Mouse (Mus musculus) cortical plate, adult 2 months (tissue): ENCODE measurements around the gene Ss18l2. TPM values are rescaled to one million over a fixed set of nuclear protein-coding genes. Genes with fewer than 3 reads are reported as not detected.

Experiments used
- H3K27ac ChIP-seq: fragments of 200-500 bp; 2 replicates; pipeline ENCODE4 v1.5.1; 2012; ENCODE audit warnings: low read length, control low read depth, inconsistent platforms; ENCODE audit not compliant: insufficient read depth
- H3K4me1 ChIP-seq: fragments of 200-500 bp; 2 replicates; pipeline ENCODE4 v1.6.1; 2011; ENCODE audit warnings: low read length; ENCODE audit not compliant: control insufficient read depth, insufficient read depth
- H3K4me3 ChIP-seq: fragments of 200-500 bp; 2 replicates; pipeline ENCODE4 v1.5.1; 2011; ENCODE audit warnings: mild to moderate bottlenecking, low read length, control low read depth; ENCODE audit not compliant: insufficient read depth
- CTCF ChIP-seq: fragments of 200-500 bp; IDR thresholded peaks from 2 replicates; pipeline ENCODE4 v1.5.1; 2011; ENCODE audit warnings: mild to moderate bottlenecking, control low read depth, low read length; ENCODE audit not compliant: insufficient read depth; ENCODE audit errors: extremely low read depth
- POLR2A ChIP-seq: fragments of 200-500 bp; IDR thresholded peaks from 2 replicates; pipeline ENCODE4 v1.6.1; 2011; ENCODE audit warnings: mild to moderate bottlenecking, low read length, control low read depth; ENCODE audit not compliant: insufficient read depth; ENCODE audit errors: extremely low read depth
- polyA plus RNA-seq: library from polyadenylated mRNA; depleted of rRNA; stranded (reverse); fragments of >200 nt; gene quantifications from 2 replicates; pipeline ENCODE4 v1.2.3, GENCODE M21; 2012; rRNA removed

Ss18l2 gene
- 119 and 120 TPM in 2 replicates for polyA plus RNA-seq

DNA sequence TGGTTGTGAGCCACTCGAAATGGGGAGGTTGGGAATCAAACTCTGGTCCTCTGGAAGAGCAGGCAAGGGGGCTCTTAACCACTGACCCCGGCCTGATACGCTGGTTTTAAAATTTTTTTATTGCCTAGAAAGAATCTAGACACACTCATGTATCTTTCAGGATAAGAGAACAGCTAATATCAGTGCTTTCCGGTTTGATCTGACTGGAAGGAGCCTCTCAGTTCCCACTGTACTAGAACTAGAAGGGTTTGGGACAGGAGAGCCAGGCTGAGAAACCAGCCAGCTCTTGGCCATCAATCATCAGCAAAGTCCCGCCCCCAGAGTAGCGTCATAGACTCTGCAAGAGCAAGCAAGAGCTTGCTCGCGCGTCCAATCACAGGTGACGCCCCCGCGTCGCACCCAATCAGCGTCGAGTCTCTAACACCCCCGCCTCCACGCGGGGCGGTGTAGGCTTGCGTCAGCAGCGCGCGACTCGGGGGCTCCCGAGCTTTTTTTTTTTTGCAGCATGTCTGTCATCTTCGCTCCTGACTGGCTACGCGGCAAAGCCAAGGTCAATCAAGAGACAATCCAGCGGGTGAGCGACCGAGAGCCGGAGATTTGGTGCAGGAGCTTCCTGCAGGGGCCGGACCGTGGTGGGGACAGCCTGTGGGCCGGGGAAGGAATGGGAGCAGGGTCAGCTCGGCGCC is at the start of gene Ss18l2:
Ss18l2 (plus strand) TSS at position 432 of the 686 bp plus-strand sequence.
- Histone ChIP-seq H3K4me3 (peak within 1 kb of the TSS; percentile 94), H3K27ac (peak within 1 kb of the TSS; percentile 88)

DNA sequence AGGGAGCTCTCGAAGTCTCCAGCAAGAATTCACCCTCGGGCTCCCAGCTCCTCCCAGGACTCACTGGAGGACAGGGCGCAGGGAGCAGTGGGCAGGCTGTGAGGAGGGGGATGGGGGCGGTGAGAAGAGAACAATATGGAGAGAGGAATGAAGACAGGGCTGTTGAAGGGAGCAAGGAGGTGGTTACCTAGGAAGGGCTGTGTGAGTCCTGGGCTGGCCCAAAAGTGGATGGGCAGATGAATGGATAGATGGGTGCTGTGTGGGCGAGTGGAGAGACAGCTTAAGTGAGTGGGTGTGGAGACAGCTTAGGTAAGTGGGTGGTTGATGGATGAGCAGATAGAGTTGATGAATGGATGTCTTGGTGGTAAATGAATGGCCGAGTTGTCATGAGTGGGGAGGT is 46.7 kb upstream of the Ss18l2 start:
- H3K27ac ChIP-seq: no peak overlapping the region
- no peak overlapping the region for H3K4me3 ChIP-seq
- H3K4me1 ChIP-seq: peaks cover 9% of the 10 kb centered on the region; the same call in 1 of the 2 replicates

More for the DNA sequence above, at the start of gene Ss18l2:
- TF ChIP-seq POLR2A: peak; percentile 50; the same call in 1 of the 2 replicates
- no peak for TF ChIP-seq CTCF
- peaks cover 5% of the 10 kb centered on the region for H3K4me1 ChIP-seq

DNA sequence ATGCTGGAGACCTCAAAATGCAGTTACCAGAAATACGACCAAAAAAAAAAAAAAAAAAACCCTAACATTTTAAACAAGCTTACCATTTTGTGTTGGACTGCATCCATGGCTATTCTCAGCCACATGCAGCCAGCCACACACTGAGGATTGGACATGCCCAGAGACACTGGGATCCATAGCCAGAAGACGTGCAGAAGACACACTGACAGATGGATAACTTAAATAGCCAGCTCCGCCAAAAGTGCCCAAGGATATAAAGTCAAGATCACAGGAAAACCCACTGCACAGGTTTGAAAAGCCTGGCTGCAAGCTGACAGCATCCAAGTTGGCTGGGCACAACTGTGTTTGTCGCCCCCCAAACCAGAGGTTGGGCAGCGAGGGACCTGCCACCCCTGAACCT is 46.0 kb upstream of the Ss18l2 start:
- TF ChIP-seq POLR2A (no peak), CTCF (no peak)
- H3K4me3 ChIP-seq: no peak overlapping the region
- no peak overlapping the region for H3K27ac ChIP-seq
- peaks cover 9% of the 10 kb centered on the region; the same call in 1 of the 2 replicates for H3K4me1 ChIP-seq

More for the DNA sequence above, 46.7 kb upstream of the Ss18l2 start:
- TF ChIP-seq CTCF (no peak), POLR2A (no peak)

DNA sequence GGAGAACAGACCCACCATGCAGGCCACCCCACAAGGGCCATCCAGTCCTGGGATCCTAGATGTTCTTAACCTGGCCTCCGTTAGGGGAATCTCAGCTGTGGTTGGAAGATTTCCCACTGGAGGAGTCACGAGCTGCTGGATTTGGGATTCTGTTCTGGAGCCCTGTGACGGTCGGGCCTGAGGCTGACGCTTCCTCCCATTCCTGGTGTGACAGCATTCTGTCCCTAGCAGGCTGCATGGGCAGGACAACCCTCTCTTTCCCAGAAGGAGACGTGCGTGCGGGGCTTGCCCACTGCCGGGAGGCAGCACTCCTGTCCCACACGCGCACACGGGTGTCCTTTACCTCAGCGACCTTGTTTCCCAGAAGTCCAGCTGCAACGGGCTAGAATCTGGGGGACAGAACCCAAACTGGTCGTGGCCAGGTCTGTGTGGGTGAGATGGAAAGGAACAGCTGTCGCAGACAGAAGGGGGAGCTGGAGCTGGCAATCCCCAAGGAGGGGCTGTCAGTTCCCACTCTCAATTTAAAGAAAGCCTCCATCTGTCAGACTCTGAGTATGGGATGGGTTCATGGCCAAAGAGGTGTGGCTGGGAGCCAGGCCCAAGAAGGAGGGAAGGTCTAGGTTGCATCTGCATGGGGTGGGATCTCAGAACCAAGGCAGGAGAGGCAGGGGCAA is 43.0 kb upstream of the Ss18l2 start:
- Histone ChIP-seq H3K4me3 (no peak overlapping the region), H3K27ac (0 out of 2 replicates have a peak overlapping the region, but pooled peaks have one; percentile 4), H3K4me1 (peaks cover 7% of the 10 kb centered on the region; the same call in 1 of the 2 replicates)
- no peak for TF ChIP-seq POLR2A
- no peak for TF ChIP-seq CTCF

DNA sequence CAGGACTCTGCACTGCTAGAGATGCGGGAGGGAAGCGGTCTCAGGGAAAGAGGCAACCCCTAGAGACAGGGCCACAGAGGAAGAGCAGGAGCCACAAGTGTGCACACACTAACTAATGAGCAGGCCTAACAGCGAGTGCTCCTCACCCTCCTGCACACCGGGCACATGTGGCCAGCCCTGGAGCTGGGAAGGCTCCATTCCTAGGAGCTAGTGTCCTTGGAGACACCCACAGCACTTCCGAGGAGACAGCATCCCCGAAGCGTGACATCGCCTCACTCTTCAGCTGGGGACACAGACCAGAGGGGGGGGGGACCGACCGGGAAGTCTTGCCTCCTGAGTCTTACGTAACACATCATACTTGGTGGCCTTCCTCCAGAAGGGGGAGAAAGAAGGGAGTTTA is 42.3 kb upstream of the Ss18l2 start:
- Histone ChIP-seq H3K27ac (no peak overlapping the region), H3K4me3 (no peak overlapping the region), H3K4me1 (peaks cover 7% of the 10 kb centered on the region; the same call in 1 of the 2 replicates)
- TF ChIP-seq CTCF: no peak
- TF ChIP-seq POLR2A: no peak

DNA sequence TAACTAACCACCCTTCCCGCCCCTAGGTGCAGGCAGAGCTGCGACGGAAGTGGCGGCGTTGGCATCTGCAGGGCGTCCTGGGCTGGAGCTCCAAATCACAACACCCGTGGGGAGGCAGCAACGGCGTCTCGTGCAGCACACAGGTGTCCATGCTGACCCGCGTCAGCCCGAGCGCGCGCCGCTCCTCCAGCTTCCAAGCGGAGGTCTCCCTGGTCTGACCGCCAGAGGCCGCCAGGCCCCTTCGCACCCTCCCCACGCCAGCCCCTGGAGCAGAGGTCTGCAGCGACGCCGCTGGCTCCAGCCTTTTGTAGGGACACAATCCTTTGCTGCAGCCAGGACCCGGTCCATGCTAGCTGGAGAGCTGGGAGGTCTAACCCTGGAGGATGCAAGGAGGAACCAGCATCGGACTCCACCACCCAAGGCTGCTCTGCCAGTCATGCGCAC is 40.8 kb upstream of the Ss18l2 start:
- TF ChIP-seq POLR2A (no peak), CTCF (peak; percentile 22; the same call in 1 of the 2 replicates)
- Histone ChIP-seq H3K4me3 (0 out of 2 replicates have a peak overlapping the region, but pooled peaks have one; percentile 0), H3K4me1 (0 out of 2 replicates have a peak, but pooled peaks cover 4% of the 10 kb centered on the region), H3K27ac (no peak overlapping the region)

DNA sequence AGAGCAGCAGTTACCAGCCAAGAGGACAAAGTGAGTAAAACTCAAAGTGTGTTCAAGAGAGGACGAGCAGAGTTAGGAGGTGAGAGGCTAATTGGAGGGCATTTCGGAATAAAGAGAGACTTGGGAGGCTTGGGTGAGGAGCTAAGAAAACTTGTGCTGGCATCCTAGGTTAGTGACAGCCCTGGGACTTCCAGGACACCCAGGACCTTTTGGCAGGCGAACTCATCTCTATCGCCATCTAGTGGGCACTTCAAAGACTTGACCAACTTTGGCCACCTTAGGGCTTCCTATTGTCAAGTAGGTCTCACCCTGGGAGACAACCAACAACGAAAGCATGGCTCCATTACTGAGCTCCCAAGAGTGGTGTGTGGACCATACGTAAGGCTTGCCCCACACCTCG is 38.8 kb upstream of the Ss18l2 start:
- H3K4me1 ChIP-seq: 0 out of 2 replicates have a peak, but pooled peaks cover 2% of the 10 kb centered on the region
- H3K4me3 ChIP-seq: no peak overlapping the region
- no peak overlapping the region for H3K27ac ChIP-seq
- no peak for TF ChIP-seq POLR2A
- peak; percentile 56 for TF ChIP-seq CTCF

DNA sequence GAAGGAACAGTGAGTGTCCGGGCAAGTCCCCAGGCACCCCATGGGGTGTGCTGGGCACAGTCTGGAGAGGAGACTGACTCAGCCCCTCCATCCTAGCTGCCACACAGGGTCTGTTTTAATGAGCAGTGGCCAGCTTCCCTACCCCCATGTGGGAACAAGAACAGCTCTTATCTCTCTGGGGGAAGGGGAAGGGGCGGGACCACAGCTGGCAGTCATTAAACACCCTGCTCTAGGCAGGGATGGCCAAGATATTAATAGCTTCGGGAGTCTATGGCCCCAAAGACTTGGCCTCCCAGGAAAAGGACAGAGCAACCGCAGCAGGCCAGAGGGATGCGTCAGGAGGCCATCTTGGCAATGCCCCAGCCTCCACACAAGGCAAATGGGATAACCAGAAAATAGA is 37.8 kb upstream of the Ss18l2 start:
- H3K4me1 ChIP-seq: 0 out of 2 replicates have a peak, but pooled peaks cover 2% of the 10 kb centered on the region
- TF ChIP-seq POLR2A (no peak), CTCF (no peak)
- no peak overlapping the region for H3K27ac ChIP-seq
- H3K4me3 ChIP-seq: no peak overlapping the region

DNA sequence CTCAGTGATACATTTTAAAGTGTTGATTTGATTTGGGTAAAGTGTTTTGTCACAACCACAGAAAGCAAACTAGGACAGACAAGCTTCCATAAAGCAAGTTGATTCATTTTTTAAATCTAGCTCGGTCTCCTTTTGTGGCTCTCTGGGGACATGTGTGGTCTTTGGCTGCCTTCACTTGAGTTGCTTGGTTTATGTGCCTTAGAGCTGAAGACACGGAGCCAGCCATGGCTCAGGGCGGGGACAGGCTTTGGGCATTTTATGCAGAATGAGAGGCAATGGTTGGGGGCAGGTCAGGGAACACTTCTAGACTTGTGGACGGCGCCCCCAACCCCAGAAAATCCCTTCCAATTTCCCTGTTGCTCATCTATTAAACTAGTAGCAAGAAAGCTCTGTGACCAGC is 36.4 kb upstream of the Ss18l2 start:
- Histone ChIP-seq H3K27ac (no peak overlapping the region), H3K4me3 (no peak overlapping the region), H3K4me1 (no peaks in the 10 kb centered on the region)
- TF ChIP-seq CTCF: no peak
- no peak for TF ChIP-seq POLR2A
